In genomic region chr1:113288242-113288641, GRCm38 (mm10) we compare ENCODE assay signal across 27 mouse cellular contexts.
"Had no signal": no experiment of that assay in that cellular context is flagged by ENCODE, and none has a peak within 500 bp of the region (broad histone marks: within the 10 kb centered on the region; RNA-seq: fewer than 3 reads in every experiment).

No protein-coding gene starts in this region.

- H3K27ac ChIP-seq: heart, adult 2 months; hindbrain, embryonic 10.5 days; hindbrain, embryonic 12.5 days; hindbrain, embryonic 15.5 days; hindbrain, postnatal 0 days; kidney, embryonic 15.5 days; layer of hippocampus, adult 2 months; left cerebral cortex, adult 2 months; limb, embryonic 10.5 days; limb, embryonic 12.5 days; liver, embryonic 13.5 days; liver, embryonic 15.5 days had no signal

- H3K4me3 ChIP-seq: heart, adult 2 months; heart, embryonic 12.5 days; hindbrain, embryonic 10.5 days; hindbrain, embryonic 12.5 days; hindbrain, embryonic 15.5 days; kidney, embryonic 15.5 days; layer of hippocampus, adult 2 months; left cerebral cortex, adult 2 months; limb, embryonic 10.5 days; limb, embryonic 12.5 days; liver, embryonic 13.5 days; liver, embryonic 15.5 days had no signal

- DNase-seq: gastrocnemius, postnatal 14 days; gastrocnemius, postnatal 36 days; heart, adult 11 months; heart, adult 2 months; heart, postnatal 10 days; heart, postnatal 4 days; kidney, adult 18-20 months; kidney, adult 8-10 months; kidney, postnatal 10 days; kidney, postnatal 25 days; kidney, postnatal 4 days; liver; liver, embryonic 13.5 days; liver, postnatal 0 days had no signal

- H3K36me3 ChIP-seq: heart, embryonic 12.5 days; hindbrain, embryonic 10.5 days; hindbrain, embryonic 12.5 days; hindbrain, embryonic 15.5 days; kidney, embryonic 15.5 days; limb, embryonic 10.5 days; limb, embryonic 12.5 days; liver, embryonic 13.5 days; liver, embryonic 15.5 days had no signal

- H3K4me2 ChIP-seq: heart, embryonic 12.5 days; hindbrain, embryonic 12.5 days; hindbrain, embryonic 15.5 days; kidney, embryonic 15.5 days; limb, embryonic 12.5 days; liver, embryonic 11.5 days; liver, embryonic 13.5 days; liver, embryonic 15.5 days had no signal

- H3K9me3 ChIP-seq: hindbrain, embryonic 12.5 days; hindbrain, embryonic 15.5 days; kidney, embryonic 15.5 days; limb, embryonic 10.5 days; liver, embryonic 13.5 days; liver, embryonic 15.5 days had no signal

- H3K4me1 ChIP-seq: heart, embryonic 12.5 days; hindbrain, embryonic 10.5 days; hindbrain, embryonic 12.5 days; hindbrain, embryonic 15.5 days; kidney, embryonic 15.5 days; limb, embryonic 10.5 days; limb, embryonic 12.5 days; liver, embryonic 13.5 days; liver, embryonic 15.5 days had no signal

- ATAC-seq: hindbrain, postnatal 0 days; intestine, postnatal 0 days; liver, postnatal 0 days had no signal

- H3K27me3 ChIP-seq: heart, embryonic 12.5 days; hindbrain, embryonic 12.5 days; hindbrain, embryonic 15.5 days; kidney, embryonic 15.5 days; limb, embryonic 12.5 days; liver, embryonic 13.5 days; liver, embryonic 15.5 days had no signal

- H3K9ac ChIP-seq: heart, embryonic 12.5 days; hindbrain, embryonic 12.5 days; hindbrain, embryonic 15.5 days; kidney, embryonic 15.5 days; limb, embryonic 12.5 days; liver, embryonic 13.5 days; liver, embryonic 15.5 days; liver, postnatal 0 days had no signal
